Mouse (Mus musculus): ENCODE measurements around the gene Fes. TPM values are rescaled to one million over a fixed set of nuclear protein-coding genes. Genes with fewer than 3 reads are reported as not detected.

Fes gene
- polyA plus RNA-seq, 1 experiment from 2014 or later: 16.6 TPM

Other genes with a start within 250 kb of the Fes start
- gene Sema4b, start 201.1 kb downstream of the Fes start, polyA plus RNA-seq (2015; fragmentation: Nextera tagmentation; extraction: Ambion mirVana): 15.2 and 15.5 TPM in 2 replicates
- gene Cib1, start 155.1 kb downstream of the Fes start, polyA plus RNA-seq (2015; fragmentation: Nextera tagmentation; extraction: Ambion mirVana): 84.7 and 85.0 TPM in 2 replicates
- 2.0 and 2.1 TPM in 2 replicates for gene Gdpgp1, start 155.1 kb downstream of the Fes start, polyA plus RNA-seq (2015; fragmentation: Nextera tagmentation; extraction: Ambion mirVana)
- 0.16 and 0.20 TPM in 2 replicates for gene Ttll13, start 141.6 kb downstream of the Fes start, polyA plus RNA-seq (2015; fragmentation: Nextera tagmentation; extraction: Ambion mirVana)
- 25.4 and 28.3 TPM in 2 replicates for gene Ngrn, start 126.7 kb downstream of the Fes start, polyA plus RNA-seq (2015; fragmentation: Nextera tagmentation; extraction: Ambion mirVana)
- gene Vps33b, start 118.3 kb downstream of the Fes start, polyA plus RNA-seq (2015; fragmentation: Nextera tagmentation; extraction: Ambion mirVana): 4.4 and 5.6 TPM in 2 replicates
- 126 and 128 TPM in 2 replicates for gene Prc1, start 93.5 kb downstream of the Fes start, polyA plus RNA-seq (2015; fragmentation: Nextera tagmentation; extraction: Ambion mirVana)
- gene Rccd1, start 63.5 kb downstream of the Fes start, polyA plus RNA-seq (2015; fragmentation: Nextera tagmentation; extraction: Ambion mirVana): 2.8 and 3.1 TPM in 2 replicates
- 8.9 and 9.4 TPM in 2 replicates for gene Unc45a, start 46.9 kb downstream of the Fes start, polyA plus RNA-seq (2015; fragmentation: Nextera tagmentation; extraction: Ambion mirVana)
- gene Hddc3, start 44.8 kb downstream of the Fes start, polyA plus RNA-seq (2015; fragmentation: Nextera tagmentation; extraction: Ambion mirVana): 3.1 and 3.5 TPM in 2 replicates
- 2.5 and 3.6 TPM in 2 replicates for gene Man2a2, start 16.6 kb downstream of the Fes start, polyA plus RNA-seq (2015; fragmentation: Nextera tagmentation; extraction: Ambion mirVana)
- gene Furin, start 17.5 kb upstream of the Fes start, polyA plus RNA-seq (2015; fragmentation: Nextera tagmentation; extraction: Ambion mirVana): 8.0 and 9.8 TPM in 2 replicates
- gene Blm, start 147.2 kb upstream of the Fes start, polyA plus RNA-seq (2015; fragmentation: Nextera tagmentation; extraction: Ambion mirVana): 25.5 and 27.4 TPM in 2 replicates